Mouse (Mus musculus): ENCODE results near the gene Dscam.
A peak's percentile ranks its signal among the peaks of the same experiment; 100 is the strongest.

The Dscam gene

GRCm38 (mm10) chr16:97170513-97171081, at the start of gene Dscam:
TSS of gene Dscam (minus strand) at chr16:97170752.
- peak; percentile 53 to 59 for DNase-seq

DNA sequence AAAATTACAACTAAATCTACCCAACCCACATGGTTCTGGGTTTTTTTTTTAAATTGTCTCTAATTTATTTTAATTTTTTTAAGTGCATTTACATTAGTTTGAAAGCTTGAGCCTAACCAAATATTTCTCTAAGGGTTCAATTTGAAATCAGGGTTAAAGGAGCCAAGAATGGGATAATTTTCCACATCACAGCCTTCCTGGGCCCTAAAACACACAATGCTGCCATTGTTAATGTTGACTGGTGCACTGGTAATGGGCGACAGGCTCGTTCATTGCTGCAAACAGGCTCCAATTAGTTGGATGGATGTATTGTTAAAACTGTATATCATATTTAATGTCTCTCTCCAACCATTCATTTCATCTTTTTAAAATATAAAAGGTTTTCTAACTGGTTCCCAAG, 48.8 kb upstream of the Dscam start:
- DNase-seq = no peak

DNA sequence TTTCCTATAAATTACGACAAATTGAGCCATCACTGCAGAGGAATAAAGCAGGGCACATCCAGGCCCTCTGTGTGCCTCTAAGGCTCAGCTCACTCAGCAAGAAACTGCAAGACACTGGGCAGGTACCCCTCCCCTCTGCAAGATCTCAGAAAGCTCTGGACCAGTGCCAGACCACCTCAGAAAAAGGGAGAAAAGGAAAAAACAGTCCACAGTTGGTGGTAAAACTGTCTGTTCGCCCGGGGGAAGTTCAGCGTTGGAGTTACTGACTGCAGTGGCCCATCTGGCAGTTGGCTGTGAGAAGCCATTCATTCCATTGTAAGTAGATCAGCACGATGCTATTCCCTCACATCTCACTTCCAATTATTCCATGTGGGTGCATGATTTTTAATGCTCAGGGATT, 39.4 kb upstream of the Dscam start:
- peak; percentile 12 to 31 for DNase-seq

DNA sequence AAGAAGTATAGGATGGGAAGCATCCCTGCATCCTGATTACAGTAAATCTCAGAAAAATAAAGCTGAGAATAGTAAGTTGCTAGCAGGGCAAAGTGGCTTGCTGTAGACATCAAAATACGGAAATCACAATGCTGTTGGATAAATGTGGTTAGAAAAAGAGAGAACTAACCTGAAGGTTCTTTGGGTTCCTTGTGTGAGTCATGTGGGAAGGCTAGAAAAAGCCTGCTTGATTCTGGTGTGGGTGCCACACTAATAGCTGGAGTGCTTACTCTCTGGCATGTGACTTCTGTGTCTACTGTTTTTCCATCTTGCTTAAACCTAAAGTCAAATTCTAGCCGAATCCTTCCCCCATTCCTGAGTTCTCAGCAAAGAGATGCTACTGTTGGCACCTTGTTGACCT, 37.7 kb upstream of the Dscam start:
- DNase-seq = no peak

DNA sequence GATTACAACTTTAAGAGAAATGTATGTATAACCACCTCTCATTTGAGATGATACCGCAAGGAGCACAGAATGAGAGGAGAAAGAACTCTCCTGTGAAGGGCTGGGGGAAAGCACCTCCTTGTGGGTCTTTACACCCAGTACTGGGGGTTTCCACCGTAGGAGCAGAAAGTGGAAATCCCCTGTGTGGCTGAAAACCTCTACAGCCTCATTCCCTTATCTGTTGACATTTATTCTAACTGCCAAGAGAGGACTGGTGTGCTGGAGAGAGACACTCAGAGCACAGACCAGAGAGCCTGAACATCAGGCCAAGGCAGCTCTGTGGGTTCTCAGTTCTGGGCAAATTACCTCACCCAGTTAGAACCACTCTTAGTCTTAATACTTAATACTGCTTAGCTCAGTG, 33.5 kb upstream of the Dscam start:
- no peak for DNase-seq

- DNase-seq = no peak
Measured at GRCm38 (mm10) chr16:97203554-97203953, 33.0 kb upstream of the Dscam start.

DNA sequence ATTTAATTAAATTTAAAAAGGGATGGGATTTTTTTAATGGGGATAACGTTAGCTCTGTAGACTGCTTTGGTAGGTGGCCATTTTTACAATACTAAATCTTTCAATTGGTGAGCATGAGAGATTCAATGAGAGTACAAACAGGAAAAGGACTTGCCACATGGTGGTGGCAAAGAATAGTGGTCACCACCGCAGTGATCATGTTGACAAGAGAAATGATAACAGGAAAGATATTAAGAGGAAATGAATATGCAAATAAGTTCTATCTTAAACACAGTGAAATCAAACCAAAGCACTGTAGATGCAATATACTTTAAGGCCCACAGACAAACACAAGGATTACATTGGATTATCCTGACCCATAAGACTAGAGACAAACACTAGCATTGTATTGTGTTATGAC, 24.1 kb upstream of the Dscam start:
- no peak for DNase-seq

GRCm38 (mm10) chr16:97194179-97194578, 23.6 kb upstream of the Dscam start:
- no peak for DNase-seq

DNA sequence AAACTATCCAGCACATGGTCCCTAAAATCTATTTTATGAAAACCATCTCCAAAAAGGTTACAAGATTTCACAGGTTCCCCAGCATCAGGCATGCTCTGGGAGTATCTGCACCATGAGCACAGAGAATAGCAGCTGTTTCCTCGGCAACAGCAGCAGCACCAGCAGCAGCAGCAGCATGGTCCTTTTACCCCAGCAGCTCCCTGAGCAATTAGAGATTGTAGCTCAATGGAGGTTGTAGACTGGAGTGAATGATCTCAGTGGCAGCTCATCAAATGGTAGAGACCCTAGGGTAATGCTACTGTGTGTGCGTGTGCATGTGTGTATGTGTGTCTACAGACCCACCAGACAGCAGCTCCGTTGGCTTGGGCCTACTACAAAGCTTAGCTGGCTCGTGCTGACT, 21.7 kb upstream of the Dscam start:
- no peak for DNase-seq

DNA sequence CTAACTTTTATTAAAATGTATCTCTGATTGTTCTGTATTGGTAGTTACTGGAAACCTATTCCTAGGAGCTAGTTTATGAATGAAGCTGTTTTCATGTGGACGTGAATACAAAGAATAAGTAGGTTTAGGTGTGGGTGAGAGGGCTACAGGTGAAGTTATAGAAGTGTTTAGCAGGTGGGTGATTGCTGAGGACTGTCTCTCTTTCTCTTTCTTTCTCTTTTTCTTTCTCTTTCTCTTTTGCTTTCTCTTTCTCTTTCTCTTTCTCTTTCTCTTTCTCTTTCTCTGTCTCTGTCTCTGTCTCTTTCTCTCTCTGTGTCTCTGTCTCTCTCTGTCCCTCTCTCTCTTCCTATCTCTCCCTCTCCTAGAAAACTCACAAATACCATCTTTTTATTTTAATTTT, 20.1 kb upstream of the Dscam start:
- DNase-seq = no peak

- DNase-seq = peak; percentile 31 to 45
Measured at GRCm38 (mm10) chr16:97171500-97171899, 948 bp upstream of the Dscam start.

GRCm38 (mm10) chr16:97169901-97170512, 545 bp downstream of the Dscam start:
- DNase-seq = peak; percentile 64 to 69

- DNase-seq = no peak
Measured at GRCm38 (mm10) chr16:97168614-97169013, 1.9 kb downstream of the Dscam start.

- no peak for DNase-seq
Measured at GRCm38 (mm10) chr16:97168030-97168429, 2.5 kb downstream of the Dscam start.

GRCm38 (mm10) chr16:97166166-97166565, 4.4 kb downstream of the Dscam start:
- no peak for DNase-seq

GRCm38 (mm10) chr16:97165444-97166121, 5.0 kb downstream of the Dscam start:
- DNase-seq = peak; percentile 83 to 91

DNA sequence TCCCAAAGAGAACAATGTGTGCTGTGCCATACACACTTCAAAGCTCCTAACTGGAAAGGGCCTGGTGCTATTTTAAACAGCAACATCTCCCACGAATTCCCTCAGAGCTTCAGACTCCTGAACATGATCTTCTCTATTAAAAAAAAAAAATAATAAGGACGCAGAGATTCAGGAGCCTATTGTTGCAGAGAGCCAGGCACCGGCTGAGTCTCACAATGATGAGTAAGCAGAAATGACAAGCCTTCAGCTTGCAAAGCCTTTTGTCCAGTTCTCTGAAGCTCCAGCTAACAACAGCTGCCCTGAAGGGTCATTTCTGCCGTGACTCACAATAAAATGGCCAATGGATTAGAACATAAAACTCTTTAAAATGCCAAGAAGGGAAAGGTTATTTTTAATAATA, 12.3 kb downstream of the Dscam start:
- no peak for DNase-seq

GRCm38 (mm10) chr16:97144544-97145194, 25.9 kb downstream of the Dscam start:
- no peak for DNase-seq

DNA sequence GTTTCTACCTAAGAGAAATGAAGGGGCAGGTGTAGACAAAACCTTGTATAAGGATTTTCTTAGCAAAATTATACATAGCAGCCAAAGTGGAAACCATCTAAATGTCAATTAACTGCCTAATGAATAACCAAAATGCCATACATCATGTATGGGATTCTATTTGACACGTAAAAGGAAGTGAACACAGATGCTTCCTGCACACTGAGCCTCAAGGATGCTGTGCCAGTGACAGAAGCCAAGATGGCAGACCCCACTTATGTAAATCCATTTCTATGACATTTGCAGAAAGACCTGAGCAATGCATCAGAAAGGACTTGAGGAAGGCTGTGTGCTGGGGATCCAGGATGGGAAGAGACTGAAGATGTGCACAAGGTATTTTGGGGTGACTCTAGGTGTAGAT, 28.6 kb downstream of the Dscam start:
- DNase-seq = no peak

GRCm38 (mm10) chr16:97135003-97135827, 35.3 kb downstream of the Dscam start:
- no peak for DNase-seq

DNA sequence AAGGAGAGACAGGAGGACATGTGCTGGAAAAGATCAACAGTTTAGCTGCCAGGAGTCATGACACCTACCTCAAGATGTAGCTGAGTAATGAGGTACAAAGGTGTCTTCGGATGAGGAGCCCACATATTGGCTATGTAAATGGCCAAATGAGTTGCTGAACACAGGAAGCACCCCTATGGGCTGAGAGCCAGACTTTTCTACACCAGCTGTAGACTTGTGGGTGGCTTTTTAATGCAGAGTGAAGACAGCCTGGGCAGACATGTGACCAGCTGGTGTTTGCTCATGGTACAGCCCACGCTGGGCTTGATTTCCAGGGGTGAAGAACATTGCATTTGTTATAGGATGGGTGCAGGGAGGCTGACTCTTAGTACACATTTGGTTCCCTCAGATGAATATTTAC, 43.3 kb downstream of the Dscam start:
- DNase-seq = no peak

DNA sequence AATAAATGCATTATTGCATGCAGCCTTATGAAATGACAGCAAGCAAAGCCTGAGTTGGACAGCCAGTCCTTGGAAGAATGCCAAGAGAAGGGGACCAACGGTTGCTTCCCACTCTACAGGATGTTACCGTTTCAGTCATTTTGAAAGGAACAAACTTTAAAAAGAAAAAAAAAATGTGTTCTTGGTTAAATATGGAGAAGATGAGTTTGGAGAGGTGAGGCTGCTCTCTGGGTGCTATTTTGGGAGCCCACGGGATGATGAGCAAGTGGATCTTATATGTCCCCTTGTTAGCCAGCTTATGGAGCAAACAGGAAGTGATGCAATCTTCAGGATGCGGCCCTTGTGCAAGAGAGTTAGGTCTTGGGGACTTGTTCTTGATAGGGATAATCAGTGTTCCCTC, 60.5 kb downstream of the Dscam start:
- DNase-seq = no peak

- DNase-seq = no peak
Measured at GRCm38 (mm10) chr16:97105266-97105665, 65.3 kb downstream of the Dscam start.
